Mouse (Mus musculus): ENCODE data around the gene Fut1.
A peak's percentile ranks its signal among the peaks of the same experiment; 100 is the strongest.

The Fut1 gene

DNA sequence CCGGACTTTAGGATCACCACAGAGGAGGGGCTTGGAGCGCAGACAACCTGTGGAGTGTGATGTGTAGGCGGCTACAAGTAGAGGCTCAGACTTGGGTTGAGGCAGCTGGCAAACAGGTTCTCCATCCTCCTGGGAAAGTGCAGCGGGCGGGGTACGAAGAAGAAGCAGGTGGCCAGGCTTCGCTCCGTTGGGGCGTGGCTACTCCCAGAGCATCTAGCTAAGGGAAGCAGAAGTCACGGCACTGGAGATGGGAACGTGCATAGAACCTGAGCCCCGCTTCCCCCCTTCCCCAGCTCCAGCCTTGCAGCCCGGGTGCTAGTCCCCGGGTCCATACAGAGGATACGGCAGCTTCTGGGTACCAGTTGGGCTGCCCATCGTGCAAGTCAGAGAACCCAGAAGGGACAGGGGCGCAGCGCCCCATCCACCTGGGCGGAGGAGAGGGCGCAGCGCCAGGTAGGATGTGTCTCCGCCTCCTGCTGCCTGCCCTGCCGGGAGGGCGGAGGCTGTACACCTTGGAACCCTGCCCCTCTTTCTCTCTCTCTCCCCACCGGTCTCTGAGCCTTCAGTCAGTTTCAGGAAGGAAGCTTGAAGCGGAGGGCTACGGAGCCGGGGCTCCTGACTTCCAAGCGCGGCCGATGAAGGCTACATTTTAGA is at the start of gene Fut1:
Gene Fut1 (plus strand): TSS at position 248 of the 654 bp plus-strand sequence.
- DNase-seq (ENCODE audit: extremely low read depth, low read depth): no peak

DNA sequence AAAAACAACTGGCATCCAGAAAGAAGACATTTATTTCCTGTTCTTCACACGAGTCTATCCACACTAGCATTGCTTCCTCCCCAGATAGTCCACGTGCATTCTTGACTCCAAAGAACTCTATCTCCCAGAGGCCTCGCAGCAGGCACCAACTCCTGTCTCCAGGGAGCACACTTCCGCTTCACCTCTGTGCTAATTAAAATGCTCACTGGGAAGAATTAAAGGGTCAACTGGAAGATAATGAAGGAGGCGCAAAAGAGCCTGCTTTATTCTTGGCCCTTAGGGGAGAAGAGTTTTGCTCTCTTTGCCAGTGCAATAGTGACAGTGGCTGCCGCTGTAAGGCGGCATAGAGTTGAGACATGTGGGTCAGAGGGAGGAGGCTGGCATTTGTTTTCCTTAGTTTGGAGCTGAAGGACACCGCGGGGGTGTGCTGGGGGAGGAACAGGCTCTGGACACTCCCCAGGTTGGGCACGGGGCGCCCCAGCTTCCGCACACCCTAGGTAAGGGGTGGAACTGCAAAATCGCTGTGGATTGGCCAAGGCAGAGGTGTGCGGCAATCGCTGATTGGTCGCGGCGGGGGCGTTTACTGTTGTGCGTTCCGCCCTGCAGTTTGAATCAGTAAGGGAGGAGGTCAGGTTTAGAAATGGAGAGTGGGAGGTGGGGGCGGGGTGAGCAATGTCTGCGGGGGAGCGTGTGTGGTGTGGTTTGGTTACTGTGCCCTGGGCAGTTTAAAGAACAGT is 49.1 kb upstream of the Fut1 start:
- peak; percentile 94 for DNase-seq (ENCODE audit: extremely low read depth, low read depth)

DNA sequence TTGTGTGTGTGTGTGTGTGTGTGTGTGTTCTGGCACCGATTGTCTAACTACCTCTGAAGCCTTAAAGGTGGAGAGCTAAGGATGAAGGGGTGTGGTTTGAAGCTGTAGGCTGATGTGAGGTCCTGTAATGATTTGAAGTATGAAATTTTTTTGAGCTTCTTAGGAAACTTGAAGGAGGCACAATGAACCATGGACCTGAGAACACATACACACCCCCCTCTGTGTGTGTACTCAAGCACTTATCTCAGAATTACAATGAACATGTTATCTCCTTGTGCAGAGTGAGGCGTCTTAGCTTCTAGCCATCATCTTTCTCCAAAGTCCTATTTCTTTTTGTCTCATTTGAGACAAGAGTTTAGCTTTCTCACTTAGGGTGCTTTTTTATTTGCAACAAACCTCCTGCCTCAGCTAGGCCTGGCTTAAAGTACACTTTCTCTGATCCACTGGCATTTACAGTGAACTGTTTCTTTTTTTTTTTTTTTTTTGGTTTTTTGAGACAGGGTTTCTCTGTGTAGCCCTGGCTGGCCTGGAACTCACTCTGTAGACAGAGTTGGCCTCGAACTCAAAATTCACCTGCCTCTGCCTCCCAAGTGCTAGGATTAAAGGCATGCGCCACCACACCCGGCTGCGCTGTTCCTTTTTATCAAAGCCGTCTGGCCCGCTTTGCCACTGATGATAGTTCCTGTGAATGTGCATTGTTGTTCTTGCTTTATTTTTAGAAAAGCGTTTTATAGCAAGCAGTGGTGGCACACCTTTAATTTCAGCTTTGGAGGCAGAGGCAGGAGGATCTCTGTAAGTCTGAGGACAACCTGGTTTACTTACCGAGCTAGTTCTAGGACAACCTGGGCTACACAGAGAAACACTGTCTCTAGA is 48.3 kb upstream of the Fut1 start:
- DNase-seq (ENCODE audit: extremely low read depth, low read depth): peak; percentile 87

DNA sequence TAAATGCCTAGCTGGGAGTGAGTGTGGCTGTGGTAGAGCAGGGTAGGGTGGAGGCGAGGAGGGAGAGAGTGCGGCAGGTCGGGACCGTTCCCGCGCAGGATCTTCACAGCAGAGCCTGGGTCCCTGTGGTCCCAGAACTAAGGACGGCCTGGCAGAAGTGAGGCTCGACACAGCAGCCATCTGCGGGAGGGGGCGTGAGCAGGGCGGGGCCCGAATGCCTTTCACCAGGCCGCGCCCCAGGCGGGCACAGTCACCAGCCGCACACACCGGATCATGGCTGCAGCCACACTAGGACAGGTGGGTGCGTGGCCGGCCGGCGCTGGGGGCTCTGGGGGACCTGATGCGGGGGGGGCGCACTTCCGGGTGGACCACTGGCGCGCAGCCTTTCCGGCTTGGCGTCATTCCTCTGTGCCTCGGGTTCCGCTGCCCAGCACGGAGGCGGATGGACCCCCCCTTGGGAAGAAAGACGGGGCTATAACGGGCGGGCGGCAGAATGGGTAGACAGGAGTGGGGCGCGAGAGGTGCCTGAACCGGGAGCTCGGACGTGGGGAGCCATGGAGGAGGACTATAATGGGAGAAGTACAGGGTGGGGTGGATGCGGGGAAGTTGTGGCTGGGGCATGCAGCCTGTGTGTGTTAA is 46.9 kb upstream of the Fut1 start, which contains the start of gene Bcat2:
Gene Bcat2 (plus strand): TSS at position 51 of the 639 bp plus-strand sequence.
- no peak for DNase-seq (ENCODE audit: extremely low read depth, low read depth)

DNA sequence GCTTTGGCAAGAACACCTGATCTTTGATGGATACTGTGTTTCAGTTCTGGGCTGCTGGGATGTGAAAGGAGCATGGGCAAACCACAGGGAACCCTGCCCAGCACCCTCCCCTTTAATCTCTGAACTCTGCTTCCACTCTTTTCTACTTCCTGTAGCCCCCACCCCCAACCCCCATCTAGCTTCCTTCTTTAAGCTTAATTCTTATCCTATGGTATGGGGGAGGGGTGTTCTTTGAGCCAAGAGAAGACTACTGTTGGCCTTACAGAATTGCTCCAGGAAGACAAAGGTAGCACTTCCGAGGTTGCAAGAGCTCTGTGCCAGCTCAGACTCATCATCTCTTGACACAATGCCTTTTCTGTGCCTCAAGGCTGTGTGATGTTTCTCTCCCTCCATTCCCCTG is 45.1 kb upstream of the Fut1 start:
- no peak for DNase-seq (ENCODE audit: extremely low read depth, low read depth)

DNA sequence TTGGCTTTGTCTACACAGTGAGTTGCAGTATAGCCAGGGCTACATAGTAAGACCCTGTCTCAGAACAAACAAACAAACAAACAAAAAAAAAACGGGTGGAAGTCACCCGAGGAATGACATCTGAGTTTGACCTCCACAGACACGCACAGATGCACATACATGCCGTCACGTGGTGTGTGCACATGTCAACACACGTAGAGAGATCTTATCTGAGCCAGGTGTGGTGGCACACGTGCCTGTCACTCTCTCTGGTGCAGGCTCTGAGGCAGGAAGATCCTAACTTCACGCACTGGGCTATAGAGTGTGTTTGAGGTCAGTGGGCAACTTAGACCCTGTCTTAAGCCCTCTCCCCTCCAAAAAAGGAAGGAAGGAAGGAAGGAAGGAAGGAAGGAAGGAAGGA is 43.1 kb upstream of the Fut1 start:
- DNase-seq (ENCODE audit: extremely low read depth, low read depth): no peak

DNA sequence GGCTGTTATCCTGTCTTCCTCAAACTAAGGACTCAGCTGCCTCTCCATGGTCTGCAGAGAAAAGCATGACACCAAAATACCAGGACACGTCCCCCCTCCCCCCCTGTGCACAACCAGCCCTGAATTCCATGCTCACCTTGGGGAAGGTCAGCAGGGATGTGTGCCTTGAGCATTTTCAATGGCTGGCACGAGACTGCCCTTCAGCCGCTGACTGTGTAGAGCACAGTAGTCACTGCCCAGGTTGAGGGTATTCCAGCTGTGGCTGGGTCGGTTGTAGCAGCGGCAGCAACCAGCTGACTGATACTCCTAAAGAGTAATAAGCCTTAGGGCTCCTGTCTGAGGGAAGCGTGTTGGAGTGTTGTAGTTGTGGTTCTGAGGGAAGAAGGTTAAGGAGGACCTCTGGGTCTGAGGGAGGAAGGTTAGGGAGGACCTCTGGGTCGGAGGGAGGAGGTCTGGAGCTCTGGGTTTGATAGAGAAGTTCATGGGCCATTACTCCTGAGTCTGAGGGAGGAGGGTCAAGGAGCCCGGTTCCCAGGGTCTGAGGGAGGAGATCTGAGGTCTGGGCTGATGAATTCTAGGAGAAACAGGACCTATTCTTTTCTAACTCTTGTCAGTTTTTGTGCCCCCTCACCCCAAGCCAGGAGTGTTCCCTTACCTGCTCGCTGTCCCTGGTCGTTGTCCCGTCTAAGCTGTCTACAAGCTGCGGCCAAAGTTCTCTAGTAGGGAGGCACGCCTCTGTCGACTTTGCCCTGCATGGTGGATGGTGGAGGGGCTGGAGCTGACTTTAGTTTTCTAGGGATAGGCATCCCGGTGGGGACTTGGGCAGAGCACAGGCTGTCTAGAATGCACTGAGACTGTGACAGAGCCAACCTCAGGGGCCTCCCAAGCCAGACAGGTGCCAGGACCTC is 42.4 kb upstream of the Fut1 start:
- DNase-seq (ENCODE audit: extremely low read depth, low read depth): no peak

DNA sequence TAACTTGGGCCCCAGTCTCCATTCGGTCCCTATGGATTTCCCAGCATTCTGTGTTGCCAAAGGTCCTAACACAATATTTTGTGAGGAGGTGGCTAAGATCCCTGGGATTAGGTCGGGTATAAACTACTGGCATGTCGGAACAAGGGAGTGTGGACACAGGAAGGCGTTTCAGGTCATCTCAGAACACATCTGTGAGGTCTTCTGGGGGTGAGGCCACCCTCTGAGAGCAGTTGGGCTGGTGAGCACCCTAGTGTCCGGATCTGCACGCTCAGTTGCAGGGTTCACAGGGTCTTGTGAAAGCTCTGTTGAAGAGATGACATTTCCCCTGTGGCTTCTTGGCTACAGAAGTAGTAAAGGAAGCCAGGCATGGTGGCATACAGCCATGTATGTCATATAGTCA is 31.2 kb upstream of the Fut1 start:
- DNase-seq (ENCODE audit: extremely low read depth, low read depth): no peak

DNA sequence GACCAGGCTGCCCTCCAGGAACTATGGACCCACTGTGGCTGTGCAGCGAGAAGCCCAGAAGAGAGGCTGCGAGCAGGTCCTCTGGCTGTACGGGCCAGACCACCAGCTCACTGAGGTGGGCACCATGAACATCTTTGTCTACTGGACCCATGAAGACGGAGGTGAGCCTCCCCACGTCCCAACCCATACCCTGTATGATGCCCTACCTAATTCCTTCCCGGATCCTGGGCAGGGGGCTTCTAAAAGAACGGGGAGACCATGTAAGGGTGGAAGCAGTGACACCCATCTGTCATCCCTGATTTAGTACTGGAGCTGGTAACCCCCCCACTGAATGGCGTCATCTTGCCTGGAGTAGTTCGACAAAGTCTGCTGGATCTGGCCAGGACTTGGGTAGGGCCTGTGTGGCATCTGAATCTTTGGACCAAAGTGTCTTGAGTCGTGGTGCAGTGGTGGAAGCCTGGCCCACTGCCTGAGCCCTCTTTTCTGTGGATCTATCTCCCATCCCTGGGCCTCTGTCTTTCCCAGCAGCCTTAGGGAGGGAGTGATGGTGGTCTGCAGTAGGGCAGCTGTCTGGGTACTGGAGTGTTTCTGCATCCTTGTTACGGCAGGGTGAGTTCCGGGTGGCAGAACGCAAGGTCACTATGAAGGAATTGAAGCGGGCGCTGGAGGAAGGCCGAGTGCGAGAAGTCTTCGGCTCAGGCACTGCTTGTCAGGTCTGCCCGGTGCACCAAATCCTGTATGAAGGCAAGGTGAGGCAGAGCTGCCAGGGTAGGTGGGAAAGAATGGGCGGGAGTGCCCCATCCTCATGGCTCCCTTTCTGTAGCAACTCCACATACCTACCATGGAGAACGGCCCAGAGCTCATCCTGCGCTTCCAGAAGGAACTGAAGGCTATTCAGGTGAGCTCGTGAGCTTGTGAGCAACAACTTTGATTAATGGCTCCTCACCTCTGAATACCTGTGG is 29.2 kb upstream of the Fut1 start:
- no peak for DNase-seq (ENCODE audit: extremely low read depth, low read depth)

DNA sequence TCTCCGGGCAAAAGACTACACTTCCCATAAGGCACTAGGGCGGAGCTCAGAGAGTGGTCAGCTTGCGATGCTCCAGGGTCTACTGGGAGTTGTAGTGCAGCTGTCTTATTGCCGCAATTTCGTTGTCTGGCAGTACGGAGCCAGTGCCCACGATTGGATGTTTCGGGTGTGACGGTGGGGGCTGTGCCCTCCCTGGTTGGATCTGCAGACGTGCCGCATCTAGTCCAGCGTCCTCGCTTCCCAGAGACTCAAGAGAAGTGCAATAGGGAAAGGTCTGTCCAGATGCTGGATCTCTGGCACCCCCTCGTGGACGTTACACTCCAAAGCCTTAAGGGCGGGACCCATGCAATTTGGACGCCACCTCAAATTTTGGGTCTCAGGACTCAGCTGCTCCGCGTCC is 27.9 kb upstream of the Fut1 start:
- no peak for DNase-seq (ENCODE audit: extremely low read depth, low read depth)

DNA sequence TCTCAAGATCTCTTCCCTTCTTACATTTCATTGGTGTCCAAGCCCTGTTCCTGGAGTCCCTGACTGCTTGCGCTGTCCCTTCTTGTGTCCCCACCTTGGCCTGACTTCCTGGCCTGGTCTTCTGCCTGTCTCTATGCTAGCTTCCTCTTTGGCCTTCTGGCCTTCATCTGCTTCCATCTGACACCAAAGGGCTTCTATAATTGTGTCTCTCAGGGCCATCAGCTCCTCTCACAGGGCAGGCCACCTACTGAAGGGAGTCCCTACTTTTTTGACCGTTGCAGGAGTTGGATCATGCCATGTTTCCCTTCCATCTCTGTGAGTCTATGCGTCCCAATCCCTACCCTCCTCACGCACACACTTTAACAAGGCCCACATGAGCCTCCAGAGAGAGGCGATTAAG is 27.2 kb upstream of the Fut1 start:
- DNase-seq (ENCODE audit: extremely low read depth, low read depth): no peak

DNA sequence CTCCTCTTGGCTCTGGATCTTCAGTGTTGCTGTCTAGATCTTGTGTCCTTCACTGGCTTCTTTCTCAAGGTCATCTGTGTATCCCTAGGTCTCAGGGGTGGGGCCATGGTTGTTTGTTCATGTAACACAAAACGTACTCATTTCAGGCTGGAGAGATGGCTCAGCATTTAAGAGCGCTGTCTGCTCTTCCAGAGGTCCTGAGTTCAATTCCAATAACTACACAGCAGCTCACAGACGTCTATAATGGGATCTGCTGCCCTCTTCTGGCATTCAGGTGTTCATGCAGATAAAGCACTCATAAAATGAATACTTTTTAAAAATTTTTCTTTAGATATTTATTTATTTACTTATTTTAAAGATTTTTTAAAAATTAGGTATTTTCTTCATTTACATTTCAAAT is 26.2 kb upstream of the Fut1 start:
- DNase-seq (ENCODE audit: extremely low read depth, low read depth): no peak

DNA sequence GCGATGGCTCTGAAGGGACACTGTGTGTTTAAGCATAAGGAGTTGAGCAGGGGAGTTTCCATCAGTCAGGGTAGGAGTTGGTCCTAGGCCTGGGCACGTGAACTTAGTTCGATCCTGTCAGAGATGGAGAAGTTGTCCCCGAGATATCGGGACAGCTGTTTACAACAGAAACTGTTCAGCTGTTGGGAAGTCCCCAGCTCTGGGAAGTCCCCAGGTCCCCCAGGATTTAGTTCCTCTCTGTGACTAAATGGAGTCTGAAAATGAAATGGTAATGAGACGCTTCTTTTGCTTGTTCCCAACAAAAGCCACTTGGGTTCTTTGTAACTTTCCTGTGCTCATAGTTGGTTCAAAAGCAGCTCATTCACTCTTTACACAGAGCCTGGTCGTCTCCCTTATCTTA is 25.2 kb upstream of the Fut1 start:
- no peak for DNase-seq (ENCODE audit: extremely low read depth, low read depth)

DNA sequence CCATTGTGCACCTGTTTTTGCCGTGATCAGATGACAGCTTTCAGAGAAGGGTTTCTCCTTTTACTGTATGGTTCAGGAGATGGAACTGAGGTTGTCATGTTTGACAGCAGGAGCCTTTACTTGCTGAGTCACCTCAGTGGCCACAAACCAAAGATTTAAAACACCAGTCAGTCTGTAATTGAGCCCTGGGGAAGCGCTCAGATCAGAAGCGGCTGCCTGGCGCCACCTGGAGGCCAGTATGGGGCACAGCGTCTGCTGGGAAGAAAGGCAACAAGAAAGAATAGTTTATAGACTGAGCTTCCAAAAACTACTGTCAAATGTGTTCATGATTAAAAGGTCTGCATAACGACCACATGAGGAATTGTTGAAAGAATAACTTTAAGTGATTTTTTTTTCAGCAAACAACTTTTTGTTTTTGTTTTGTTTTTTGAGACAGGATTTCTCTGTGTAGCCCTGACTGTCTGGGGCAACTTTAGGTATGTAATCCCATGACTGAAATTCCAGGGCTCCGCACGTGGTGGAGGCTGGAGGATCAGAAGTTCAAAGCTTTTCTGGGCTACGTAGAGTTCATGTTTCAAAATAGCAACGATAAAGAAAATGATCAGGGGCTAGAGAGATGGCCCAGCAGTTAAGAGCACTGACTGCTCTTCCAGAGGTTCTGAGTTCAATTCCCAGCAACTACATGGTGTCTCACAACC is 23.8 kb upstream of the Fut1 start:
- DNase-seq (ENCODE audit: extremely low read depth, low read depth): peak; percentile 80

DNA sequence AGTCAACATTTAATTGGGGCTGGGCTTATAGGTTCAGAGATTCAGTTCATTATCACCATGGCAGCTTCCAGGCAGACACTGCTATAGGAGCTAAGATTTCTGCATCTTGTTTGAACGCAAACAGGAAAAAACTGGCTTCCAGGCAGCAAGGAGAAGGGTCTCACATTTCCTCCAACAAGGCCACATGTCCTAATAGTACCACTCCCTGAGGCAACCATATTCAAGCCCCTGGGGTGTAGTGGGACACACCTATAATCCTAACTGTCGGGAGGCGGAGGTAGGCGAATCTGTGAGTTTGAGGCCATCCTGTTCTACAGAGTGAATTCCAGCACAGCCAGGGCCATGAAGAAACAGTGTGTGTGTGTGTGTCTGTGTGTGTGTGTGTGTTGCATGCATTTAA is 21.9 kb upstream of the Fut1 start:
- no peak for DNase-seq (ENCODE audit: extremely low read depth, low read depth)

DNA sequence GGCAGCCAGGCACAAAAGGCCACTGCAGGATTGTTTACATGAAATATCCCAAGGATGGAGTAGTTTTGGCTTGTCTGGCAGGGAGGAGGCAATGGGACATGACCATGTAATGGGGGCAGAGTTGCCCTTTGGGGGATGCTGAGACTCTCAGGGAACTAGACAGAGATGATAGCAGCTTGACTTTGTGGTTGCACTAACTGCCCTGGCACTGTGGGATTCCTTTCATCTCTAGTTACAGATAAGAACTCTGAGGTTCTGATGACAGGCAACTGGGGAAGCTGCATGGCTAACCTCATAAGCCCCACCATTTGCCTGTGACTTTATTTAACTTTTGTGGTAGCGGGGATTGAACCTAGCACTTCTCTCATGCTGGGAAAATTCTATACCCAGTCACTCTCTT is 21.0 kb upstream of the Fut1 start:
- peak; percentile 21 for DNase-seq (ENCODE audit: extremely low read depth, low read depth)

DNA sequence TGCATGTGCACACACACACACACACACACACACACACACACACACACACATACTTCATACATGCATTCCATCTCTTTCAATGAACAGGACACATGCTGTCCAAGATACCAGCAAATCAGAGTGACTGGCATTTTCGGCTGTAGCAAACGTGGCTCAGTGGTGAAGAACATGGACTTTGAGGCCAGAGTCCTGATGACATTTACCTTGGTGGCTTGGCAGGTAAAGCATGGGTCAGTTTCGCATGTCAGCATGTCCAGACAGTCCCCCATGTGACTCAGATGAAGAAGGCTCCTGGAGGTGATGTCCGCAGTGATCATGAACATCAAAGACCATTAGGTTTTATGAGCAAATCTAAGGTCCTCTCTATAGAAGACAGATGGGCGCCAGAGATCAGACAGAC is 20.1 kb upstream of the Fut1 start:
- no peak for DNase-seq (ENCODE audit: extremely low read depth, low read depth)

DNA sequence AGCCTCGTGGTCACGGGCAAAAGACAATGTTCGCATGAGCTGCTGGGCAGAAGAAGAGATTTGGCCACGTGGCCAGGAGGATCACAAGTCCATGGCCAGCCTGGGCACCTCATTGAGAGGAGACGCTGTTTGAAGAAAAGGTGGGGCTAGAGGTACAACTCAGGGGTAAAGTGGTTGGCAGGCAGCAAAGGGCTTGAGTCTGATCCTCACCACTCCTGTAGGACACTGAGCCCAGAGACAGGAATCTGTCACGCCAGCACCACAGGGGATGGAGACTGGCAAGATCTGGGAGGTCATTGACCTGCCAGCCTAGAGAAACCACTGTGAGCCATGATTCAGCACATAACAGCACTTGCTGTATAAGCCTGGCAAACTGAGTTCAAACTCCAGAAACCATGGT is 19.6 kb upstream of the Fut1 start:
- no peak for DNase-seq (ENCODE audit: extremely low read depth, low read depth)
